Mouse (Mus musculus) WW6 (cell line): Measurements from ENCODE around the gene Lpin2.

Source experiments
- DNase-seq: peaks from one replicate; pipeline ENCODE4 v3.0.0-alpha.2; 2013; ENCODE audit warnings: low read depth, low spot score

Gene Lpin2

DNA sequence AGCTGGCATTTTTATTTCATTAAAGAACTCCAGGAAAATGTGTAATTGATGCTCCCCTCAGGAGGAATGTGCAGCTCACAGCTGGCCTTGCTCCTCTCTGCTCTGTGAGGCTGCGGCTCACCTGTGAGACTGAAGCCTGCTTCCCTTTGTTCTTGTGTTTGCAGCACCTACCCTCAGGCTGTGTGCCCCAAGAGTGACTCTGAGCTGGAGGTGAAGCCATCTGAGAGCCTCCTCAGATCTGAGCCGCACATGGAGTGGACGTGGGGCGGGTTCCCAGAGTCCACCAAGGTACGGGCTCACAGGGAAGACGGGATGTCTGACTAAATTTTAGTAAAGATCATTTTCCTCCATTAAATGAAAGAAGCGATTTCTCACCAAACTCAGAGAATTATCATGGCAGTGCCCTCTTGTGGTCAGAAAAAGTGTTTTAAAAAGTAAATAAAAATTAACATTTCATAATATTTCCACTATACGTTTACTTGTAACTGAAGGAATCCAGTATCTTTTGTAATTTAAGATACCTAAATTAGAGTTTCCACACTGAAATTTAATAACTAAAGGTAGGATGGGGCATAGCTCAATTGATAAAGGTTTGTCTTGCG is 47.8 kb downstream of the Lpin2 start:
- no peak for DNase-seq

DNA sequence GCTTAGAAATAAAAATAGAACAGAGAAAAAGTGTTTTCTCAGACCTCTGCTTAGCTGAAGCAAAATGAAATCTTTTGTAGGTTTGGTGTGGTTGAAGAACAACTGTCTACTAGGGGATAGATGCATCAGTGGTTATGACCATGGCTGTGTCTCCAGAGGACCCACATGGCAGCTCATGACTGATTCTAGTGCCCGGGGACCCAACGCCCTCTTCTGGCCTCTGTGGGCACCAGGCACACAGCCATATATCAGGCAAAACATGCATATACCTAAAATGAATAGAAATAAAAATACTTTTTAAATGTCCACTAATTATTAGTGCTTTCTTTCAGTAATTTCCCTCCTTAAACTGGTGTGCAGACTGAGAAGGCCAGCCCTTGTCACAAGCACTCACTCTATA is 49.6 kb downstream of the Lpin2 start:
- no peak for DNase-seq

DNA sequence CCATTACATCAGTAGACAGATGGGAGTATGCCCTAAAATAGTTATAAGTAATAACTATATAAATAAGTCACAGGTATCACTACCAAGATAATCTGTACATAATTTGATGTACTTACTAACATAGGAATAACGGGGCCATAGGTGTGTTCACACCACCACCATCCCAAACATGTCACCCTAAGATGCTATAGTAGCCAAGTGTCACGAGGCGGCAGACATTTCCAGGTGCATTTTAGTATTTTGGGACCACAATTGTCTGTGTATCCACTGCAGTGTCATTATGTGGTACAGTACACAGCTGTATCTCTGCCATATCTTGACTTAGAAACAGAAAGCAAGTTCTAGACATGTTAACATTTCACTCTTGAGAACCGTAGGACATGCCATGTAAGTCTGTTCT is 50.9 kb downstream of the Lpin2 start:
- DNase-seq, result no peak

DNA sequence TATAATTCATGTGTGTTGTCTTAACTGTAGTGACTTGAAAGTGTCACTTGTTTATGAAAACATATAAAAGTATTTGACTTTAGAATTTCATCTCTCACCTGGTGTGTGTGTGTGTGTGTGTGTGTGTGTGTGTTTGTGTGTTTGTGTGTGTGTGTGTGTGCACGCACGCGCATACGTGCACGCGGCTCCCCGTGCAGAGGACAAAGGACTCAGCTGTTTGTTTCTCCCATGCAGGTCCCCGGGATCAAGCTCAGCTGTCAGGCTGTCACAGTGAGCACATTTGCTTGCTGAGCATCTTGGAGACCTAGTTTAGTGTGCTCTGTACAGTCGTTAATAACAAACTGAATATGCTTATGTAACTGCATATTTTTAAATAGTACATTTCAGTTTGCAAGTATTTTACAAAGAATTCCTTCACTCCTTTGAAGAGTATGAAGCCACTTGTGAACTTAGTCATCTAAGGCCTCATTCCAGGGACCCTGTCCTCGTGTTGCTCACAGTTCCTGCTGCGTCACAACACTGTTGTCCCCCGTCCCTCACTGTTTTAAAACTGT is 51.8 kb downstream of the Lpin2 start:
- no peak for DNase-seq

DNA sequence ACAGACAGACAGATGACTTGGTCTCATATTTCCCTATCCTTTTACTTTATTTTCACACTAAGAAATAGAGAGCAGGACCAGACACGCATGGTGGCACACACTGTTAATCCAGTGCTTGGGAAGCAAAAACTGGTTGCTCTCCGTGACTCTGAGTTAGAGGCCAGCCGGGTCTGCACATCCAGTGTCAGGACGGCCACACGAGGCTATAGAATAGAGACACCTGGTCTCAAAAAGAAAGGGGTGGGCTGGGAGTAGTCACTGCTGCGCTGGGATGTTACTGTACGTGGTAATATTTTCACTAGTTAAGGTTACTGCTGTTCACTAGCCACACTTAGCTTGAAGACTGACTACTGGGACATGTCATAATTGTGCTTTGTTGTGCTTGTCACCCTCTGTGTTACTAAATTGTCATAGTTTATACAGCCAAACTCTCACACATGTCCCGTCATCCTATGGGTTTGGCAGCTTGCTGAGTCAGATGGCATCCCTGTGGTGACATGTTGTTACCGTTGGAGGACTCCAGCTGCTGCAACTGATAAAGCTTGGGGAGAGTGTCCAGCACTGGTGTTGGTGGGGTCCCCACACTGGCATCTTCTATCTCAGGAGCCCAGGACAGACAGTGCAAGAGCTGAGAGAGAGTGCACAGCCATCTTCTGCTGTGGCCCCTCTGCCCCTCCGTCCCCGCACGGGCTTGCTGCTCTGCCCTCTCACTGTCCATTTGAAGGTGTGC is 53.0 kb downstream of the Lpin2 start:
- DNase-seq, result no peak

DNA sequence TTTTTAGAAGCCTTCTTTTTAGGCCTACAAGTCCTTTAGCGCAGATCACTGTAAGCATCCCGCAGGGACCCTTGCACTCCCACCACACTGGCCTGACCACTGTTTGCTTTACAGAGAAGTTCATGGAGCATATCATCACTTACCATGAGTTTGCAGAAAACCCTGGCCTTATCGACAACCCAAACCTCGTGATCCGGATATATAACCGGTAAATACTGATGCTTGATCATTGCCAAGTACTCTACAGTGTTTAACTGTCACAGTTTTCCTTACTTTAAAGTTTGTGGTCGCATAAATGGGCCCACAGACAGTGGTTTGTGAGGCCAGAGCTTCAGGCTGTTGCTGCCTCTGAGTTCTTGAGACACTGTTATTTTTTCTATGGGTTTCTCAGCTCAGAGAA is 56.1 kb downstream of the Lpin2 start:
- DNase-seq, result no peak

DNA sequence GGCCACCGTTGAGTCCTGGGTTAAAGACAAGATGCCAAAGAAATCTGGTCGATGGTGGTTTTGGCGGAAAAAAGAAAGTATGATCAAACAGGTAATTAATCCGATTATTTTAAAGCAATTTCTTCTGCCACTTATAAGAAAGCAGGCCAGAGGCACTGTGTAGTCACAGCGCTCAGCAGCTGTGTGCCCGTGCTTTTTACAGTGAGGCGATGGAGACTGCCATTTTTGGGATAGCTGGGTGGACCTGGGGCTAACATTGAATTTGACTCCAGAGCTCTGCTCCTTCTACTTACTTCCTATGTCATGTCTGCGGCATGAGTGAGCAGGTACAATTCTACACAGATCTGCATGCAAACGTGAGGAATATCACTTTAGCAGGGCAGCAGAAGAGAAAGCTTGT is 58.5 kb downstream of the Lpin2 start:
- DNase-seq, result no peak

DNA sequence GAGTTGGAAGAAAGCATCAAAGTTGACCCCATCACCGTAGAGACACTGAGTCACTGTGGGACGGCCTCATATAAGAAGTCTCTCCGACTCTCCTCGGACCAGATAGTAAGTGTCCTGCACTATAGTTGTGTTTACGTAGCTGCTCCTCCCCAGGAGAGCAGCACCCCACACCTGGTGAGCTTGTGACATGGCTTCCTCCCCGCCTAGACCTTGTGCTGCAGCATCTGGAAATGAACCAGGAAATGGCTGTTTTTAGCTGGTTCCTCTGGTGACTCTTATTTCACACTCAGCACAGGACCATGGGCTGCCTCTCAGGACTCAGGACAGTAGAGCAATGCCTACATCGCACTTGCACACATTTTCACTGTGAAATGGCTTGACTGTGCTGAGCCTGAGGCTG is 60.3 kb downstream of the Lpin2 start:
- DNase-seq, result no peak

DNA sequence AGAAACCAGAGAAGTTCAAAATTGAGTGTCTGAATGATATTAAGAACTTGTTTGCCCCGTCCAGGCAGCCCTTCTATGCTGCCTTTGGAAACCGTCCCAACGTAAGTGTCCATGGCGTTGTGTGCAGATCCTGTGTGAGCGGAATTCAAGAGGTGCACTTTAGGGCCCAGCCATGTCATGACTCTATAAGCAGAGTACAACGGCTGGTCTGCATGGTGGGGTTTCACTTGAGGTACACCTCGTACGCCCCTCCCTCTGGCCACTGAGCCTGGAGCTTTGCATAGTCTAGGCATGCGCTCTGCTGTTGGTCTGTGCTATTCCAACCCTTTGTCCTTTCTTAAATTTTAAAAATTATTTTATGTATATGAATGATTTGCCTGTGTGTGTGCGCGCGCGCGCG is 62.8 kb downstream of the Lpin2 start:
- no peak for DNase-seq

DNA sequence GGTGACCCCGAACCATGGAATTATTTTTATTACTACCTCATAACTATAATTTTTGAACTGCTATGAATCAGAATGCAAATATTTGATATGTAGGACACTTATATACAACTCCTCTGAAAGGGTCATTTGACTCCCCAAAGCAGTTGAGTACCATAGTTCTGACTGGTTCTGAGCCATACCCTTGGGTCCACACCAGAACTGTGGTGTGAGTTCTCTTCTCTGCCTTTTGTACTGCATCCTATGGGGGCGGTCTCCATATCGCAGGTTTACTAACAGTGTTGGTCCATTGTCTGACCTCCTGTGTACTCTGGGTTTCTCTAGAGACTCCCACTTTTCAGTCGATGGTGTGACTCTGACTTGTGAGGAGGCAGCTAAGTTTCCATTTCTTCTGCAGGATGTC is 63.7 kb downstream of the Lpin2 start:
- DNase-seq, result no peak

DNA sequence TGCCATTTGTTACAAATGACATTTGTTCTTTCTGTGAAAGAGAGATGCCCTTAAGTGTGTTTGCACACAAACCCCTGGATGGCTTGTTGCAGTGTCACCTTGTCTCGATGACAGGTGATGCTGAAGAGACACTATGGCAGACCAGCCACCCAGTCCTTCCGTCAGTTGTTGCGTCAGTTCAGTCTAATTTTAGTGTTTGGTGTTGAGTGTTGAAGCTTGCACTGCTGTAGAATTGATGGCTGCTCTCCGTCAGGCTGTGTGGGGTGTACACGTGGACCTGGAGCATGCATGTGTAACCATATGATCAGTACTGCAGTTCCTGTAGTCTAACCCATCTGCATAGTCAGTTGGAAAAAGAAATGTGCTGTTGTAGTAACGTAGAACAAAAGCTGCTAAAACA is 66.6 kb downstream of the Lpin2 start:
- DNase-seq, result no peak

DNA sequence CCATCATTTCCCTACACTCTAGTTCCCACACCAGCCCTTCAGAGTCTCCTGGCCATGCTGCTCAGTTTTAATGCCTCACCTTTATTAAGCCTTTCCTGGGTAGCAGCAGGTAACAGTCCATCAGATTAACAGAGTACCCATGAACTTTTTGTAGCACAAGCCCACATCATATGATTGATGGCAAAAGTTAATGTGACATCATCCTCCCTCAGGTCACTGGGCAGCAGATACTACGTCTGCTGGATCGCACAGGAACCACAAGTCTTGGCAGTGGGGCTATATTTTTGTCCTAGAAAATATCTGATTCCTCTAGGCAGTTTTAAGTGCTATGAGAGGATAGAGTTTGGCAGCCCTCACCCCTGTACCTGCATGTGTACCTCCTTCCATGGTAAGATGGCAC is 67.7 kb downstream of the Lpin2 start:
- no peak for DNase-seq

DNA sequence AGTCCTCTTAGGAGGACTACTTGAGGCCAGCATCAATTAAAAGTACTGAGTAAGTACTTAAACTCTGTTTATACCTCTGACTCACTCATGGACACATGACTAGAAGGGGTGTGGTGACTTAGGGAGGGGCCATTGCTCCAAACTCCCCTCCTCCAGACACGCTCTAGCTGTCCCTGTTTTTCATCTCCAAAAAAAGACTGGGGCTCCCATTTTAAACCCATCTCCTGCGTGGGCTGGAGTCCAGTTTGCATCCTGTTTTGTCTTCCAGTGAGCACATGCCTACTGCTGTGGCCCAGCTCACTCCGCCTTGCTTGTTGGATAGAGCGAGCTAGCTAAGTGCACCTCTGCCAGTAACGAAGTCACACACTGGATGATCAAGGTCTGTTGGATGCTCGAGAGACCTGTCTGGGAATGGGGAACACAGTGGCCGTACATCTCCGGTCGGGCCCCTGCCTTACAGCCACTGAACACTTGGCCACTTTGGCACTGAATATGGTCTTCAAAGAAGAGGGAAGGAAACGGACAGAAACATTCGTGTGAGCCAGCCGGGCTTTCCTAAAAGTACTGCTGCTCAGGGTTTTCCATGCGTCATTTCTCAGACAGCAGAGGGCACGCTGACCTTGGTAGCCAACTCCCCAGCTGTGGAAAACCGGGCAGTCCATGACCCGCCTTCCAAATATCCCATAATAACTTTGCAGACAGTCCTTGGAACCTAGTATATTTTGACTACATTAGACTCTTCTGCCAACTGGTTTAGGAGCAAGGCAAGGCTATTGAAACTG is 68.7 kb downstream of the Lpin2 start:
- no peak for DNase-seq

DNA sequence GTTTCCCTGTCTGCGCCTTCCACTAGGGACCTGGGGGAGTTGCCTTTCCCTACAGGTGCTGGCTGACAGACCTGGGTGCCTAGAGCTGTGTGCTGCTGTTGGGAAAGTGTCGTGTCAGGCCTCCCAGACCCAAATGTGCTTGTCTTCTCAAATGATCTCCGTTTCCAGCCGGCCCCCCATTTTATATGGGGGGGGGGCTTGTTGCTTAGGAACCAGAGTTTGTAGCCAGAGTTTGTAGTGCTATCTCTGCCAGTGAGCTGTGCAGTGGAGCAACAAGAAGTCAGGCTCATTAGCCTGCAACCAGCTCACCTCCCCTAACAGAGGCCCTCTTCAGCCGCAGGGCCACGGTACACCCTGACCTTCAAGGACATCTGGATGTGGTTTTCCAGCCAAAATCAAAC is 69.2 kb downstream of the Lpin2 start:
- no peak for DNase-seq

DNA sequence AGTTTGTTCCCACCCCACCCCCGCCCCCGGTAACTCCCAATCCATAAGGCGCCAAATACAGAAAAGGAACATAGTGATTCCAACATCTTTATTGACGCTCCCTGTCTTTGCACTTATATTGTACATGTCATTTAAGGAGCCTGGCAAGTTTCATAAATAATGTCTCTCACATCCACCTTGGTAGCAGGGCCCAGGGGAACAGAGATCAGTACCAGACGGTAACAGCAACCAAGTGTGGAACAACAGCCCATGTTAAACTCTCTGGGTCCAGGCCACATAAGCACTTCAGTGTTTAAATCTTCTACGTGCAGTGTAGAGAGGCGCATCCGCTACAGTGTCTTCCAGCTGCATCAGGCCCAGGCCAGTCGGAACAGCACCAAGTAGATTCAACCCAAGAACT is 69.7 kb downstream of the Lpin2 start:
- no peak for DNase-seq

DNA sequence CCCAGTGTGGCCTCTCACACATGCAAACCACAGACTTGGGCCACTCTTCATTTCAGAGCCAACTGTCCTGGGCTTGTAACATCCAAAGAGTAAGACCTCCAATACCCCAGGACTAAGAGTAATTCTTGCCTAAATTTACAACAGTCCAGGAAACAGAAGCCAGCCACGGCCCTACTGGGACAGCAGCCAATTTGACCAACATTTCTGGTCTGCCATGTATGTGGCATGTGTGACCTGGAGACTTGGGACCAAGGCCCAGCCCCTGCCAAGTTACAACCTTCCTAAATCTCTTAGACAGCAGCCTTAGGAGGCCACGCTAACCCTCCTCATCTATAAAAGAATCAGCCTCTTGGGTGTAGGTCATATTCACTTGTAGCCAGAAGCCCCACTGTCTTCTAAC is 71.0 kb downstream of the Lpin2 start:
- DNase-seq, result no peak

DNA sequence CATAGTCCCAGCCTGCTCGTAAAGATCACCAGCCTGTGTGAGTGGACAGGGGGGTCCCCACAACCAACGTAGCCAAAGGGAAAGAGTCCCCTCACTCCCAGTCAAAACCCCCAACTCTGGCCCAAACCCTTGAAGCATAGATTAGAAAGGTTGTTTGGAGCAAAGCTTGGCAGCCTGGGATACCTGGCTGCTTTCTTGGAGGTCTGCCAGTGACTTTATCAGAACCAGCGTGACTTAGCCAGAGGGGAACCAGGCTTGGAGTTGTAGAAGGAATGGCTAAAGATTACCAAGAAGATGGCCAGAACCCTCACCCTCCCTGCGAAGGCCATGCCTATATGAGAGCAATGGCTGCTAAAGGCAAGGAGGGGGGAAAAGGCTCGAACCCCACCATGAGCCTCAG is 71.7 kb downstream of the Lpin2 start:
- no peak for DNase-seq

DNA sequence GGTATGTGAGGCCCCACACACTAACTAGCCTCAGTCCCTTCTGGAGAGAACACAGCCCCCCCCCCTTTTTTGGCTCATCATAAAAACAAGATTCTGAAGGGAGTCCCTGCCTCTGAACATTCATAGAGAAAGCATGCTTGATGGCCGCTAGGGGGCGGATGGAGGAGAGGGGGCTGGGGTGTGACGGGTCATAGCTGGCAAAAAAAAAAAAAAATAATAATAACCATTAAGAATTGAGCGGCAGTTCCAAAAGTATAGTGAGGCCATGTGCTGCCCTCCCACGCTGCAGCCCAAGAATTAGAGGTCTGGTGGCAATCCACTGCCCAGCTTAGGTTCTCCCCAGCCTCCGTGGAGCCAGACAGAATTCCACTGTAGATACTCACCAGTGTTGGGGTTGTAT is 72.4 kb downstream of the Lpin2 start:
- no peak for DNase-seq

DNA sequence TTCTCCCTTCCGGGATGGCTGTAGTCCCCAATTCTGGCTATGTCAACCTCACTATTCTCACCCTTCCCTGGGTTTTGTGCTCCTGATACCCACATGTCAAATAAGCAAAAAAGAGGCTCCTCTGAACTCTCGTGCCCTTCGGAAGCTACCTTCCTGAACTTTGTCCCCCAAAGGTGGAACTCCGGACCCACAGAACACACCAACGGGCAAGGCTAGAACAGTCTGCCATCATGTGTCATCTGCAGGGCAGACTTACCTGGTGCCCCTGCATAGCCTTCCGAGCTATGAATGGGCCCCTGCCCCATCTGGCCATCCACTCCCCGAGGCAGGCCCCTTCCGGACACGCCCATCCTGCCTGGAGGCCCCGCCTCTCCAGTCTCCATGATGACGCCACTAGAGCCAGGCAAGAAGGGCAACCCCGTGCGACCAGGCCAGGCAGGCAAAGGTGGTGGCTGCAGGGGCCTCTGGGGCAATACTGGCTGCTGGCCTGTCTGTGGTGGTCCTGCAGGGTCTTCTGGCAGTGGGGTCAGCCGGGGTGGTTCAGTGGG is 73.8 kb downstream of the Lpin2 start:
- no peak for DNase-seq

DNA sequence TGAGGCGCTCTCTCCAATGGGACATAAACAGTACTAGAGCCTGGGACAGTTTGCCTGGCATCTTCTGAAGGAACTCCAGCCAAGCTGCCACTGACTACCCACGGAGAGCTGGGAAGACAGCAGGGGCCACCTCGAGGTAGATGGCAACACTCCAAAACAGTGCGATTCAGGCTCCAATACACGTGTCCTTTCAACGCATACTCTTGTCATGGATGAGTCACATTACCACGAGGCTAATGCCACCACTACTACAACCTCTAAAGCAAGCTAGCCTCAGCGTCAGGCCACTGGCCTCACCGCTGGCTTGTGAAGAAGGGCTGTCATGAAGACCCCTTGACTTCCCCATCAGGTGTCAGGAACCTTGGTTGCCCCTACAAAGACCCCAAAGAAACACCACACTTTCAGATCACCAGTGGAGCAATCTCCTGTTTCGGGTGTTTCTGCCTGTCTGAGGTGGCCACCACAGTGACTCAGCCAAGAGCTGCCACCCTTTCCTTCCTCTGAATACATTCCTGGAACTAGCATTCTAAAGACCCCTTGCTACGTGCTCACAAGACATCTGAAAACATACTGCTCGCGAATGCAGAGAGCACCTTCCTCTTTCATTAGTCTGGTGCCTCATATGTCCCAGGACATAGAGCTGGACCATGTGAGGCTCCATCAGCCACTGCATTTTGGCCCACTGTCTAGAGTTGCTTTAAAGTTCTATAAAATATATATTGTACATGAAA is 74.6 kb downstream of the Lpin2 start:
- no peak for DNase-seq

DNA sequence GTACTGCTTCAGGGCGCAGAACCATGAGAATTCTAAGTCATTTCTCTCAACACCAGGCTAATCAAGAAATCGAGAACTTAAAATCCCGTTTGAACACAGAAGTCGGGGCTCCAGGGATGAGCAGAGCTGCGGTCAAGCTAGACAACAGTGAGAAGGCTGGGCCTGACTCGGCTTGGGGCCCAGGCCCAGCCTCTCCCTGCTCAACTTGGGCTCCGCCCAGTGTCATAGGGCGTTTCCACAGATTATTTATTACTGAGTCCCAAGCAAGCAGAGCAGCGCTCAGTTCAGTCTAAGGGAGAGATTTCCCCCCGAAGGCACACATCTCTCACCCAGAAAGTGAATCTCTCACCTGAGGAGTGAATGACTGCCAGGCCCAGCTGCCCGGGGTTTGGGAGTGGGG is 77.4 kb downstream of the Lpin2 start:
- no peak for DNase-seq

DNA sequence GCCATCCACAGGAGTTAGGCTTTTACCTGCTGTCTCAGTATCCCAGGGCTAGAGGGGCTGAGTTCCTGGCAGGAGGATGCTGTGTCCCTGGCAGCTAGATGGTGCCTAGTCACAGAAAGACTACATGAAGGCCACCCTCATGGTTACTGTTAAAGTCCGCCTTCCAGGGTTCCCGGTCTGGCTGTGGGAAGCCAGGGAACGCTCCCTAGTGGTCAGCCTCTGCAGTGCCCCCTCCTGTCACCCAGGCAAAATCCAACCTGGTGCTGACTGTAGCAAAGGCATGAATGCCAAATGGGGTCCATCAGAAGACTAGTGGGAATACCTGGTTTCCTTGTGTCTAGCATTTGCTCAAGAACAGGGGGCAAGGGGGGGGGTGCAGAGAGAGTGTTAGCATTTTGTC is 78.3 kb downstream of the Lpin2 start:
- DNase-seq, result peak; percentile 18
